Mouse (Mus musculus) T-cell, adult 2 months (primary cell): ENCODE data around the gene Spem2.
A peak's percentile ranks its signal among the peaks of the same experiment; 100 is the strongest.

Experiments
- DNase-seq: peaks from one replicate; pipeline ENCODE4 v3.0.0; 2022; ENCODE audit warnings: low spot score

Gene Spem2

GRCm38 (mm10) chr11:69799394-69800137, 18.7 kb downstream of the Spem2 start:
- DNase-seq: no peak

GRCm38 (mm10) chr11:69797924-69798323, 20.3 kb downstream of the Spem2 start:
- DNase-seq: no peak

GRCm38 (mm10) chr11:69795983-69796435, 22.3 kb downstream of the Spem2 start:
- no peak for DNase-seq

DNA sequence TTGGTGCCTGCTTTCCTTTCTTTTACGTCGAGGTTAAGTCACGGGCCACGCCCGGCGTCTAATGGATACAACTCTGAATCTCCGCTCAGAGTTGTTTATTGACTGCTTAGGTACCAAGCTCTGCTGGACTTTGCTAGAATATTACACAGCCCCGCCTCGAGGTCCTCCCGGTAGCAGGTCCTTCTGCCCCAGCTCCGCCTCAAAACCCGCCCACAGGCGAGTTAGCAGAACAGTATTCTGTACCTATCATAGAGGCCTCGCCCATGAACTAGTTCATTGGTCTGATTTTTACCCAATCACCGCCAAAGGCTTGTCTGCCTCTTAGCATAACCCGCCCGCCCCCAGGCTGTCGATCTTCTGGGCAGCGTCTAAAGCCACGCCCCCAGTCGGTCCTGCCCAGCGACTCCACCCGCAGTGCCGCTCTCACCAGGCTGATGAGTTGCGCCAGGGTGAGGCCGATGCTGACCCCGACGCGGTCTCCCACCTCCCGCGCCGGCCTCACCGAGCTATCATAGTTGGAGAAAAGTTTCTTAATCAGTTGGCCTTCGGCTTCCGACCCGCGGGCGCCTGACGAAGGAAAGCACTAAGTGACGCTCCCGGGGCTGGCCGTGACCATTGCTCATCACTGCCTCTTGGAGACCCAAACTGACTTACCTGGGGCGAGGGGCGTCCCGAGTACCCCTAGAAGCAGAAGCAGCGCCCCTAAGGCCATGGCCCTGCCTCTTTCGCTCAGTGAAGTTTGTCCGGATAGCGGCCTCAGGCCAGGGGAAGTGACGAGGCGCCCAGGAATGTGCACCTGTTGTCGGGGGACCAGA, 22.9 kb downstream of the Spem2 start, which contains the start of gene Chrnb1:
TSS of gene Chrnb1 (minus strand) at position 776 of the 815 bp plus-strand sequence.
- peak; percentile 92 for DNase-seq

GRCm38 (mm10) chr11:69793429-69793828, 24.8 kb downstream of the Spem2 start:
- DNase-seq: no peak

DNA sequence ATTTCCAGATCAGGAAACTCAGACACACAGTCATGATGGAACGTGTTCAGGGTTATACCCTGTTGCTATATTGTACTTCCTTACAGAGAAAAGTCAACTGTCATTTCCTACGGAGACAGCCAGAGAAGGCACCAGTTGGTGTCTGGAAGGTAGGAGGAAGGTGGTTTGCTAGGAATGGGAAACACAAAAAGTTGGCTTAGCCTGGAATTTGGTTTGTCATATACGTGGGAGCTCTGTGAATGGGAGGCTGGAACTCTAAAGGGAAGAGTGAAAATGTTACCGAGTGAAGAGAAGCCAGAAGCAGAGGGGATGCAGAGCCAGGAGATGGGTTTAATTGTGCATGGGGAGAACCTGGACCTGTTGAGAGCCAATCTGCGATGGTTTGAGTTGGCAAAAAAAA, 26.8 kb downstream of the Spem2 start:
- DNase-seq: no peak

GRCm38 (mm10) chr11:69789431-69789830, 28.8 kb downstream of the Spem2 start:
- no peak for DNase-seq

- no peak for DNase-seq
These were observed 31.0 kb downstream of the Spem2 start for GRCm38 (mm10) chr11:69787306-69787705.

DNA sequence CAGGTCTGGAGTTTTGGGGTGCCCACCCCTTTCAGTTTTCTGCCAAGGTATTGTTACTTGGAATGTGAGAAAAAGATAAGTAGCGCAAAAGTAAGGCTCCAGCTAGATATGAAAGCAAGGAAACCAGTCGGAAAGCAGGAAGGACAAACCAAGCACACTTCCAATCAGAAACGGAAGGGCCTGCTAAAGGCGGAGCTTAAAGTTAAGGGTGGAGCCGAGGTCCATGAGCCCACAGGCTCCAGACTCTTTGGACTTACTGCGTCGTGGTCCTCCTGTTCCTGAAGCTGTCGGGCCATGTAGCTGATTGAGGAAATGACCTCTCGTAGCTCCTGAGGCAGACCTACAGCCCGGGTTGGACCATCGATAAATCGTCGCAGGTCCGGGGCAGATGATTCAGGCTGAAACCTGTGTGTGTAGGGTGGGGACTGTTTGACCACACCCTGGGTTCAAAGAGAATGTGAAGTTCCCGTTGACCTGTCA, 33.4 kb downstream of the Spem2 start:
- no peak for DNase-seq

- DNase-seq: no peak
These were observed 36.4 kb downstream of the Spem2 start for GRCm38 (mm10) chr11:69781828-69782227.

DNA sequence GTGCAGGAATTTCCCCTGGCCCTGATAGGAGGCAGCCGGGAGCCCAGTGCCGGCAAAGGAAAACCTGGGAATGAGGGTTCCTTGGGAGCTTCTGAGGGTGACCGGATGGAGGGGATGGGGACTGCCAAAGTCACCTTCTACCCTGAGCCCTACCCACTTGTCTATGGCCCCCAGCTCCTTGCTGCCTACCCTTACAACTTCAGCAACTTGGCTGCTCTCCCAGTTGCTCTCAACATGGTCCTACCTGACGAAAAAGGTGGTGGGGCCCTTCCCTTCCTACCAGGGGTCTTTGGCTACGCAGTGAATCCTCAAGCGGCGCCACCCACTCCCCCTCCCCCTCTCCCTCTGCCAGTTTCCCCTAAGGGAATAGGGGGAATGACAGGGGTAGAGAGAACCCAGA, 39.3 kb downstream of the Spem2 start:
- DNase-seq: no peak

GRCm38 (mm10) chr11:69778258-69778982, 39.8 kb downstream of the Spem2 start:
- DNase-seq: no peak

- no peak for DNase-seq
These were observed 40.6 kb downstream of the Spem2 start for GRCm38 (mm10) chr11:69777504-69778257.

GRCm38 (mm10) chr11:69776488-69776887, 41.8 kb downstream of the Spem2 start:
- DNase-seq: no peak

DNA sequence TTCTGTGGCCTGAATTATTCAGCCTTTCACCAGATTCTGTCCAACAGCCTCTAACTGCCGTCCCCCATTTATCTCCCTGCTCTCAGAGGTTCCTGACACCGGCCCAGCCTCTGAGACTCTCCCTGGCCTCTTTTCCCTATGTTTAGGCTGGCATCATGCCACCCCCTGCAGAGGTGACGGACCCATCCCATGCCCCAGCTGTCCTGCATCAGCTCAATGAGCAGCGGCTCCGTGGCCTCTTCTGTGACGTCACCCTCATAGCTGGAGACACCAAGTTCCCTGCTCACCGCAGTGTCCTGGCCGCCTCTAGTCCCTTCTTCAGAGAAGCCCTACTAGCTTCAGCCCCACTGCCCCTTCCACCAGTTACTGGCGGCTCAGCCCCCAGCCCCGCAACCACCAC, 42.5 kb downstream of the Spem2 start:
- DNase-seq: no peak

- DNase-seq: no peak
These were observed 43.3 kb downstream of the Spem2 start for GRCm38 (mm10) chr11:69774961-69775360.

DNA sequence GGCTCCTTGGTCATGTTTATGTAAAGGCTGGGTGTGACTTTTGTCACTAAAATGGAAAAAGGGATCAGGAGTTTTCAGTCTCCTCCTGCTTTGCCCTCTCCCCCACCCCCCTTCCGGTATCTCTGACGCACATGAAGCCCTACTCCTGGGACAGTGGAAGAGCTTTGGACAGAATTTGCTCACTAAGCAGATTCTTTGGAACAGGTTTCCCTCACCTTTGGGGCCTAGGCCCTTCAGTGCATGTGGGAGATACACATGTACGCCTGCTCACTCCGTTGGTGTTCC, 50.7 kb downstream of the Spem2 start:
- no peak for DNase-seq

- DNase-seq: no peak
These were observed 51.2 kb downstream of the Spem2 start for GRCm38 (mm10) chr11:69766872-69767624.
